Mouse (Mus musculus) heart, adult 2 months (tissue): ENCODE measurements around the gene Crim1.

ENCODE experiments used
- CTCF ChIP-seq: fragments of 200-600 bp; IDR thresholded peaks from 2 replicates; pipeline ENCODE4 v1.8.1; 2022; ENCODE audit warnings: antibody characterized with exemption, mild to moderate bottlenecking, moderate library complexity
- EP300 ChIP-seq: fragments of 200-500 bp; IDR thresholded peaks from 2 replicates; pipeline ENCODE4 v1.6.1; 2011; ENCODE audit warnings: low read depth, low read length, control low read depth; ENCODE audit not compliant: insufficient read depth
- POLR2A ChIP-seq: fragments of 200-500 bp; IDR thresholded peaks from 2 replicates; pipeline ENCODE4 v1.6.1; 2011; ENCODE audit warnings: mild to moderate bottlenecking, low read depth, low read length, control low read depth; ENCODE audit not compliant: insufficient read depth

- no peak for TF ChIP-seq CTCF
- no peak for TF ChIP-seq POLR2A
- no peak for TF ChIP-seq EP300
Observed at GRCm38 (mm10) chr17:78232703-78233102, 32.7 kb downstream of the Crim1 start.
